Mouse (Mus musculus) C2C12 (cell line): Measurements from ENCODE around the gene Tbl1xr1.

Experiments used
- CEBPB ChIP-seq: IDR thresholded peaks from one replicate; pipeline ENCODE4 v1.6.1; 2011; ENCODE audit warnings: low read depth, mild to moderate bottlenecking, control low read depth, moderate library complexity
- CTCF ChIP-seq: IDR thresholded peaks from one replicate; pipeline ENCODE4 v1.5.1; 2011; ENCODE audit not compliant: control insufficient read depth, insufficient read depth, insufficient read length
- MAX ChIP-seq: IDR thresholded peaks from one replicate; pipeline ENCODE4 v1.6.1; 2011; ENCODE audit warnings: mild to moderate bottlenecking, control low read depth
- MYOD1 ChIP-seq: IDR thresholded peaks from one replicate; pipeline ENCODE4 v1.6.1; 2011; ENCODE audit warnings: low read depth; ENCODE audit not compliant: control insufficient read depth, insufficient read length
- MYOG ChIP-seq: IDR thresholded peaks from one replicate; pipeline ENCODE4 v1.6.1; 2011; ENCODE audit not compliant: control insufficient read depth, insufficient read length; ENCODE audit errors: extremely low read depth
- USF1 ChIP-seq: IDR thresholded peaks from one replicate; pipeline ENCODE4 v1.6.1; 2011; ENCODE audit warnings: low read depth, mild to moderate bottlenecking, control low read depth, moderate library complexity

DNA sequence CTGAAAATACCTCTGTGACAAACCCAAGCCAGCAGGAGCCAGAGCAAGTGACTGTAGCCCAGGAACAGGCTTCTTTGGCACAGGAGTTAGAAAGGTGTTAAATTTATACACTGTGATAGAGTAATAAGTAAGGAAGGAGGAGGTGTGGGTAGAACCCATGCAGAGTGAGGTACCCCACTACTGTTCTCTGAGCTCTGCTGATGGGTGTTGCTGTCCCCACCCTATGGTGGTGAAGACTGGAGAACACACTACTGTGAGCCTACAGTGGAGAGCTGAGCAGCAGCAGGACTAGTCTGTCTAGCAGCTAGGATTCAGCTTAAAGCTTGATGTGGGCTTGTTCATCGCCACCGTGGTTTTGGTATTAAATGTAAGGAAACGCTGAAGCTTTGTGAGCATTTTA lies 86.5 kb downstream of the Tbl1xr1 start:
- TF ChIP-seq CTCF (no peak), MYOG (no peak), MAX (no peak), MYOD1 (no peak), CEBPB (no peak), USF1 (no peak)
